Mouse (Mus musculus) urinary bladder, postnatal 4 days (tissue): Measurements from ENCODE around the gene Gm6217.
"Not testable (repeated sequence)": the region's sequence is repeated elsewhere in the genome, so short reads cannot be mapped to it uniquely, and the experiment has no call there.

Experiments used
- DNase-seq, 2 experiments: peaks; one replicate each; pipeline ENCODE4 v3.0.0; 2021 to 2022; ENCODE audit warnings: low spot score in 2 of 2

The Gm6217 gene

GRCm38 (mm10) chr1:82931326-82931725 is at the start of gene Gm6217:
Gene Gm6217 (minus strand): TSS chr1:82931399.
- not testable (repeated sequence) for DNase-seq

DNA sequence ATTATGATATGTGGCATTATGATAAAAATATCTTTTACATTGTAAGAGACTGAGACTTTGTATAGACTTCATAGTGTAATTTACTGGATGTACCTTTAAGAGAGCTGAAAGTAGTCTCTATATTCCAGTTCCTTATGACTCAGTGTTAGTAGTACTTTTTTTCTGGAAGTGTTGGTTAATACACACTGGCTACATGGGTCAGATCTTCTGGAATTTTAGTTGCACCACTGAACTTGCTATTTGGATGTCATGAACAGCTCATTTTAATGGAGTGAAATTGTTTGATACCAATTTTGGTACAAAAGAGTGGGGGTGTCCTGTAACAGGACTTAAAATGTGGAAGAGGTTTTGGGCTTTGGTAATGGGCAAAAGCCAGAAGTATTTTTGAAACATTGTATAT is 46.6 kb upstream of the Gm6217 start:
- DNase-seq: no peak

DNA sequence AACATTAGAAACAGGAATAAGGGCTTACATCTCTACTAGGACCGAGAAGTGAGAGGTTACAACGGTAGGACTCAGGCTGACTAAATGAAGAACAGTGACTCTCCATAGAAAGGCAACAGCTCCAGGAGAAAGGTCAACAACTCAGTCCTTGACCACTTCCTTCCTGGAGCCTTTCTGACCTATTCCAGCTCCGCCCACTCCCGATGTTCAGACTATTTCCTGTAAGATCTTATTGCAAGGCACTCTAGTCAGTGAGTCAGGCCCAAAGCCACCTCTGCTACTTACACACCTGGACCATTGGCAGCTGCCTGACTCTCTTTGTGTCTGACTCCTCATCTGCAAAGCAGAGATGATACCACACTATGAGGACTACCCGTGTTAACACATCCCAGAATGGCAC is 44.6 kb upstream of the Gm6217 start:
- DNase-seq: no peak

DNA sequence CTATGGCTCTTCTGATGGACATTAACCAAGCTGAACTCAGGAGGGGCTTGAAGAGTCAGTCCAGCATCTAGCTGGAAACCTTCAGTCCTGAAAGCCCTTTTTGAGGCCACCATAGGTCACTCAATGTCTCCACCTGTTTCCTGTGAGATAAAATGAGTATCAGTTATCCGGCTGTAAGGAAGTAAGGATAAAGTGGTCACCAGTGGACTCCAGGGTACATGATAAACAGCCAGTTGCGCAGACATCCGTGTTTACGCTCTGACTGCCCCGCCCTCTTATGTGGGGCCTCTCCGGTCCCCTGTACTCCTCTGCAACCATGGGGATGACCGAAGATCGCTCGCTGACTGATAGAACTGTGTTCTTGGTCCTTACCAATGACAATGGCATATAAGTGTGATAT is 43.1 kb upstream of the Gm6217 start:
- no peak for DNase-seq

DNA sequence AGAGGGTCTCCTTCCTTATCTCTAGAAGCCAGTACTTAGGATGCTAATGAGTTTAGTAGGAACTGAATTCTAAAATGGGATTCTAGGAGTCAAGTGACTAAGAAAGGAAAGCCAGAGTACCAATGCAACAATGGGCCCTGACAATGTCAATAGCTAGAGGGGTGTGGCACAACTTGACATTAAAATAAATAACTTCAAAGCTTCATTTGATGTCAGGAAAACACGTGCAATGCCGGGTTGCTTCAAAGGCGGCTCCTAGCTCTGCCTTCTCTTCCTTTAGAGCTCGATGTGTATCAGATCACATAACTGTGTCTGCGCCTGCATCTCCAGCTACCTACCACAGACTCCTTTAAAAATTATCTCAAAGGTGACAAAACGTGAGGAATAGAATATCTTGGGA is 42.7 kb upstream of the Gm6217 start:
- DNase-seq: no peak

- DNase-seq: no peak
Measured at GRCm38 (mm10) chr1:82973244-82973643, 42.0 kb upstream of the Gm6217 start.

DNA sequence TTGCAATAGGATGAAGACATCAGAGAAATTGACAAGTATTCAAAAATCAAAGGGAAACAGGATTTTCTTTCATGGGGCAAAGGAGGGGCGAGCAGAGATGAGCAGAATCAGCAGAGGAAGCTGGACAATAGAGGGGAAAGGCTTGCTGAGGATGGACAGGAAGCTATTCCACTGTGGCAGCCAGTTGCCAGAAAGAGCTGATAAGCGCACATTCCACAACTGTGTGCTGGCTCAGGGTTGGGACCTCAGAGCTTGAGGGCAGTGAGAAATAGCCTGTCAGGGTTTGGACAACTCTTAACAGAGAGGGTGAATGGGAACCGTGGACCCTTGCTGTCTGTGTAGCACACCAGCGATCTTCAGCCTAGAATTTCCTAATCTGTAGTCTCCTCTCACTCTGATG is 40.8 kb upstream of the Gm6217 start:
- no peak for DNase-seq

- no peak for DNase-seq
Measured at GRCm38 (mm10) chr1:82966413-82966812, 35.2 kb upstream of the Gm6217 start.

DNA sequence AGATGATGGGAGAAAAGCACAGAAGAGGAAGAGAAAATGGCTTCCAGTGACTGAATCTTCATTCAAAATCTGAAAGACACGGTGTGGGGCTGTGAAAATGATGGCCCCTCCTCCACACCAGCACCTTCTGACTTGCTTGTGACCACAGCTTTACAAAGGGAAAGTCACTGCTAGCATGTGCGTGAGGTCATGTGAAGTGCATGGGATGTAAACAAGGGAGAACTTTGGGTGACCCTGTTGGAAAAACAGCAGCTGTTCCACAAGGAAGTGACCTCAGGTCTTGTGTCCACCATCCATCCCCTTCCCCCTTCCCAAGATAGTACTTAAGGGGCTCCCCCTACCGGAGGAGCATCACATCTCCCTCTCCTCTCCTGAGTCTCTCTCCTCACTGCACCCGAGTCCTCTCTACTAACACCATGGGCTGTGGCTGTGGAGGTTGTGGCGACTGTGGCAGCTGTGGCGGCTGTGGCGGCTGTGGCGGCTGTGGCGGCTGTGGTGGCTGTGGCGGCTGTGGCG is 28.7 kb upstream of the Gm6217 start, which contains the start of gene Gm47955:
TSS of gene Gm47955 (plus strand) at position 417 of the 516 bp plus-strand sequence.
- no peak for DNase-seq

DNA sequence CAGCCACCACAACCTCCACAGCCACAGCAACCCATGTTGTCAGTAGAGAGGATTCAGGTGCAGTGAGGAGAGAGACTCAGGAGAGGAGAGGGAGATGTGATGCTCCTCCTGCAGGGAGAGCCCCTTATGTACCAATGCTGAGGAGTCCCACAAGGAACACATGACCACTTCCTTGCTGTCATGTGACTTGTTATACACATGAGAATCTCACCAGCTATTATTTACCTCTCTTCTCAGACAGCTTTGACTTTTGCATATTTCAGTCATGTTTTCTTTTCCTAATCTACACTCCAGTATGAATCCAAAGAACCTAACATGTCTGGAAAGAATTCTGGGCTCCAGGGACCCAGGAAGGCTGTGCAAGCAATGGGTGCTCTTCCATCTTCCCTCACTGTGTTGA is 24.7 kb upstream of the Gm6217 start, which contains the start of gene Gm7544:
TSS of gene Gm7544 (minus strand) at position 101 of the 400 bp plus-strand sequence.
- not testable (repeated sequence) for DNase-seq

- DNase-seq: no peak
Measured at GRCm38 (mm10) chr1:82948601-82949000, 17.4 kb upstream of the Gm6217 start.

DNA sequence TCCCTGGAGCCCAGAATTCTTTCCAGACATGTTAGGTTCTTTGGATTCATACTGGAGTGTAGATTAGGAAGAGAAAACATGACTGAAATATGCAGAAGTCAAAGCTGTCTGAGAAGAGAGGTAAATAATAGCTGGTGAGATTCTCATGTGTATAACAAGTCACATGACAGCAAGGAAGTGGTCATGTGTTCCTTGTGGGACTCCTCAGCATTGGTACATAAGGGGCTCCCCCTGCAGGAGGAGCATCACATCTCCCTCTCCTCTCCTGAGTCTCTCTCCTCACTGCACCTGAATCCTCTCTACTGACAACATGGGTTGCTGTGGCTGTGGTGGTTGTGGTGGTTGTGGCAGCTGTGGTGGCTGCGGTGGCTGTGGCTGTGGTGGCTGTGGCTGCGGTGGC is 14.8 kb upstream of the Gm6217 start:
- not testable (repeated sequence) for DNase-seq

DNA sequence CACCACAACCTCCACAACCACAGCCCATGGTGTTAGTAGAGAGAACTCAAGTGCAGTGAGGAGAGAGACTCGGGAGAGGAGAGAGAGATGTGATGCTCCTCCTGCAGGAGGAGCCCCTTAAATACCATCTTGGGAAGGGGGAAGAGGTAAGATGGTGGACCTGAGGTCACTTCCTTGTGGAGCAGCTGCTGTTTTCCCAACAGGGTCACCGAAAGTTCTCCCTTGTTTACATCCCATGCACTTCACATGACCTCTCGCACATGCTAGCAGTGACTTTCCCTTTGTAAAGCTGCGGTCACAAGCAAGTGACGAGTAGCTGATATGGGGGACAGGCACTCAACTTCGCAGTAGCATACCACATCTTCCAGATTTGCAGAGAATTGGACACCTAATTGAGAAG is 12.1 kb upstream of the Gm6217 start, which contains the start of gene A030003K21Rik:
TSS of gene A030003K21Rik (minus strand) at position 94 of the 400 bp plus-strand sequence.
- not testable (repeated sequence) for DNase-seq

- DNase-seq: not testable (repeated sequence)
Measured at GRCm38 (mm10) chr1:82942505-82942904, 11.3 kb upstream of the Gm6217 start.

DNA sequence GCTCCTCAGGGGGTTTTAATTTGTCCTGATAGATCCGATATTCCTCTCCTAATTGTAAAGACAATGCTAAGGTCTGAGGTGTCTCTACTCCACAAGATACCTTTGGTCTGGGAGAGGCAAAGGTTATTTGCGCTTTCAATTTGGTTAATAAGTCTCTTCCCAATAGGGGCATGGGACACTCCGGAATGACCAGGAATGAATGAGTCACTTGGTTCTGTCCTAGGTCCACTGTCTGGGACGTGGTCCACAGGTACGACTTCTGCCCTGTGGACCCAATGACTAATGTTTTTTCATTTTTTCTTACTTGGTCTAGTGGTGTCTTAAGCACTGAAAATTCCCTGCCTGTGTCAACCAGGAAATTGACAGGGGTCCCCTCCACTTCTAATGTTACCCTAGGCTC is 7.5 kb upstream of the Gm6217 start:
- no peak for DNase-seq

GRCm38 (mm10) chr1:82930558-82930957 is 641 bp downstream of the Gm6217 start:
- DNase-seq: not testable (repeated sequence)

- DNase-seq: no peak
Measured at GRCm38 (mm10) chr1:82924650-82925049, 6.5 kb downstream of the Gm6217 start, which contains the start of gene A030014E15Rik. Gene A030014E15Rik (plus strand): TSS chr1:82924917.

- not testable (repeated sequence) for DNase-seq
Measured at GRCm38 (mm10) chr1:82913434-82913833, 17.8 kb downstream of the Gm6217 start.

DNA sequence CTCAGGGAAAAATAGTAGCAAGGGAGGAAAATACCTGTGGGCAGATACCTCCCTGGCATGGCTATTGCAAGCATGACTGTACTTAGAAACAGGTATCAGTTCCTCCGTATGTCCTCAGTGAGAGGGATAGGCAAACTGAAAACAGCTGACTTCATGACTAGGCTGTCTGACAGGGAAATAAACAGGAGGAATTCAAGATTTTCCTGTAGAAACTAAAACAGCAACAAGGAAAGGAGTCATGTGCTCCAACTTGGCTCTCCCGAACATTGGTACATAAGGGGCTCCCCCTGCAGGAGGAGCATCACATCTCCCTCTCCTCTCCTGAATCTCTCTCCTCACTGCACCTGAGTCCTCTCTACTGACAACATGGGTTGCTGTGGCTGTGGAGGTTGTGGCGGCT is 18.2 kb downstream of the Gm6217 start, which contains the start of gene A030005L19Rik:
TSS of gene A030005L19Rik (plus strand) at position 301 of the 400 bp plus-strand sequence.
- DNase-seq: no peak

DNA sequence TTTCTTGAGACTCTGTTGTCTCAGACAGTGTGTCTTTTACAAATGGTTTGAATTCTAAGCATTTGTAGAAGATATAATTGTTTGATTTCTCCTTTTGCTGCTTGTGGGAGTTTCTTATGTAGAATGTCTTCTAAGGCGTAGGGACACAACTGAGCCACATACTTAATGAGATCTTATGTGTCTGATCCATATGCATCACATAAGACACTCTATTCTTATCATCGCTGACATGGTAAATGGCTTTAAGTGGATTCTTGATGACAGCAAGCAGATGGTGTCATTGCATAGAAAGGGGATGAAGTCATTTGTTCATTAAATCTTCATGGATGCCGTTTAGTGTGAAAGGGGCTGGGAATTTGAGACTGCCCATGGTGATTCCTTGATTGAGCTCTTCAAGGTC is 25.3 kb downstream of the Gm6217 start:
- DNase-seq: no peak

DNA sequence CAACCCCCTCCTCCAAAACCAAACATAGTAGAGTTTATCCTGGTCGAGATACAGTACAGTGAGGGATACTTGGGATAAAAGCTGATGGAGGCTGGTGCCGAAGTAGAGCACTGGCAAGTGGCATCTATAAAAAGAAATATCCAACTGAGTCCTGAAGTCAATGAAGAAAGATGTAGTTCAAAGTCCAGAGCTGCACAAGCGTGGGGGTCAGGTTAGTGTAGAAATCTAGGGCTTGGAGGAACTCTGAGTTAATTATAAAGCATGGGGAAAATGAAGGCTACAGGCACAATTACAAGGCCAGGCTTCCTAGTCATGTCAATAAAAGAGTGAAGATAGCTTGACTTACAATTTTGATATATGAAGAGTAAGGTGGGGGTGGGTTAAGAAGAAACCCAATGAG is 30.0 kb downstream of the Gm6217 start:
- no peak for DNase-seq

DNA sequence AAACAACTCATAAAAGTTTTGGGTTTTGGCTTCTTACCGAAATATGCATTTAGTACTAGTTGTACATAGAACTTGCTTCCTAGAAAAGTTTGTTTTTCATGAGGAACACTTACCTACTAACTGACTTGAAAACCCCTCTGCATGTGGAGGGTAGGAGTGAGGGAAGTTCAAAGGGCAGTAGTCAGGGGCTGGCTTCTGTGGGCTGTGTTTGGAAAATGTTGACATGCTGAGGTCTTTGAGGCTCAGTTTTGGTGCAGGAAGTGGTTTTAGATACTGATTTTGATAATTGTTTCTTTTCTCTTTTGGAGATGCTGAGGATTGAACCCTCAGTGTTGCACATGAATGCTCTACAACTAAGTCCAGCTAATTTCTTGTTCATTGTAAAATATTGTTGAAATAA is 30.6 kb downstream of the Gm6217 start:
- no peak for DNase-seq

DNA sequence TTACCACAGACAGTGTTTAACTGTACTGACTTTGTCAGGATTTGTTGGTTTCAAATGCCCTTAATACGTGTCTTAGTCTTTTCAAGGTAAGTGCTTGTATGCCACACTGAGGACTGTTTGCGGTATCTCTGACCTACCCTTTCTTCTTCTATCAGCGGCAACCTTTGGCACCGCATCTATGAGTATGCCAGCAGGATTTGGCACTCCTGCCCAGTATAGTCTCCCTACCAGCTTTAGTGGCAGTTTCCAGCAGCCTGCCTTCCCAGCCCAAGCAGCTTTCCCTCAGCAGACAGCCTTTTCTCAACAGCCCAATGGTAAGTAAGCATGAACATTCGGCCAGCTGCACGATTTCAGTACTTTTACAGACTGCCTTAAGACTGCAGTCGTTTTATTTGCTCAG is 37.9 kb downstream of the Gm6217 start:
- no peak for DNase-seq
